Mouse (Mus musculus) heart, embryonic 12.5 days (tissue): Measurements from ENCODE around the gene Hist1h3e. TPM values are rescaled to one million over a fixed set of nuclear protein-coding genes. Genes with fewer than 3 reads are reported as not detected.
A peak's percentile ranks its signal among the peaks of the same experiment; 100 is the strongest.
"Not testable (repeated sequence)": the region's sequence is repeated elsewhere in the genome, so short reads cannot be mapped to it uniquely, and the experiment has no call there.

ENCODE experiments used
- ATAC-seq: fragments of 200-750 bp; cut with Nextera tagmentation; 2 replicates; pipeline ENCODE4 v1.8.0; 2017; ENCODE audit warnings: moderate TSS enrichment, moderate library complexity; ENCODE audit not compliant: insufficient number of reproducible peaks, low FRiP score
- H3K27ac ChIP-seq: fragments of 300-500 bp; sonication (generic); 2 replicates; pipeline ENCODE4 v1.5.1; 2016; ENCODE audit warnings: mild to moderate bottlenecking, moderate library complexity; ENCODE audit not compliant: poor library complexity, severe bottlenecking
- H3K27me3 ChIP-seq: fragments of 300-500 bp; sonication (generic); replicated peaks from 2 replicates; pipeline ENCODE4 v1.6.1; 2016; ENCODE audit warnings: mild to moderate bottlenecking, moderate library complexity
- H3K36me3 ChIP-seq: fragments of 300-500 bp; sonication (generic); 2 replicates; pipeline ENCODE4 v1.6.1; 2016; ENCODE audit warnings: mild to moderate bottlenecking, moderate library complexity
- H3K4me1 ChIP-seq: fragments of 300-500 bp; sonication (generic); replicated peaks from 2 replicates; pipeline ENCODE4 v1.6.1; 2016; ENCODE audit warnings: mild to moderate bottlenecking
- H3K4me2 ChIP-seq: fragments of 300-500 bp; sonication (generic); 2 replicates; pipeline ENCODE4 v1.6.1; 2016; ENCODE audit warnings: mild to moderate bottlenecking, moderate library complexity
- H3K4me3 ChIP-seq: fragments of 300-500 bp; sonication (generic); 2 replicates; pipeline ENCODE4 v1.5.1; 2016; ENCODE audit warnings: mild to moderate bottlenecking
- H3K9ac ChIP-seq: fragments of 300-500 bp; sonication (generic); 2 replicates; pipeline ENCODE4 v1.6.1; 2016; ENCODE audit warnings: mild to moderate bottlenecking, moderate library complexity
- H3K9me3 ChIP-seq: fragments of 300-500 bp; sonication (generic); replicated peaks from 2 replicates; pipeline ENCODE4 v1.6.1; 2016; ENCODE audit warnings: mild to moderate bottlenecking, moderate library complexity
- WGBS: fragments of 180-500 bp; shearing (Covaris S2); methylation state at CpG from one replicate; pipeline ENCODE4 v1.1.7; 2016; 5-methylcytosine and 5-hydroxymethylcytosine counted together
- polyA plus RNA-seq: library from polyadenylated mRNA; unstranded; fragments of >200 nt; fragmentation: Nextera tagmentation; extraction: Ambion mirVana; gene quantifications from 2 replicates; pipeline ENCODE4 v1.2.1, GENCODE M21; 2016

The Hist1h3e gene
- polyA plus RNA-seq, 1 experiment from 2014 or later, result 2.1 TPM

GRCm38 (mm10) chr13:23543965-23544786 is 18.0 kb downstream of the Hist1h3e start, which contains the start of gene Hist1h3f:
Gene Hist1h3f, plus strand, starts transcription at chr13:23544052.
- H3K27me3 ChIP-seq, result no peaks in the 10 kb centered on the region
- peak within 1 kb of the TSS; percentile 74 for H3K9ac ChIP-seq
- H3K4me1 ChIP-seq, result peaks cover 5% of the 10 kb centered on the region; the same call in 1 of the 2 replicates
- peak within 1 kb of the TSS; percentile 94 for H3K27ac ChIP-seq
- H3K4me3 ChIP-seq, result peak within 1 kb of the TSS; percentile 57
- ATAC-seq, result peak; percentile 90
- peak within 1 kb of the TSS; percentile 82 for H3K4me2 ChIP-seq
- no peaks in the 10 kb centered on the region for H3K36me3 ChIP-seq
- under 1% methylated on average over 26 of the region's 45 CpGs for WGBS
- no peaks in the 10 kb centered on the region for H3K9me3 ChIP-seq

- H3K36me3 ChIP-seq, H3K27me3 ChIP-seq, H3K4me1 ChIP-seq, H3K9me3 ChIP-seq: not testable (repeated sequence)
- peak; percentile 93 for ATAC-seq
- H3K4me2 ChIP-seq, result peak within 1 kb of the TSS; percentile 82
- peak within 1 kb of the TSS; percentile 71 for H3K9ac ChIP-seq
- H3K4me3 ChIP-seq, result peak within 1 kb of the TSS; percentile 57
- peak within 1 kb of the TSS; percentile 94 for H3K27ac ChIP-seq
- WGBS, result 1% methylated on average over 42 of the region's 42 CpGs
Measured at GRCm38 (mm10) chr13:23542999-23543607, 19.1 kb downstream of the Hist1h3e start, which contains the start of gene Hist1h2bh. Gene Hist1h2bh, minus strand, starts transcription at chr13:23543392.

DNA sequence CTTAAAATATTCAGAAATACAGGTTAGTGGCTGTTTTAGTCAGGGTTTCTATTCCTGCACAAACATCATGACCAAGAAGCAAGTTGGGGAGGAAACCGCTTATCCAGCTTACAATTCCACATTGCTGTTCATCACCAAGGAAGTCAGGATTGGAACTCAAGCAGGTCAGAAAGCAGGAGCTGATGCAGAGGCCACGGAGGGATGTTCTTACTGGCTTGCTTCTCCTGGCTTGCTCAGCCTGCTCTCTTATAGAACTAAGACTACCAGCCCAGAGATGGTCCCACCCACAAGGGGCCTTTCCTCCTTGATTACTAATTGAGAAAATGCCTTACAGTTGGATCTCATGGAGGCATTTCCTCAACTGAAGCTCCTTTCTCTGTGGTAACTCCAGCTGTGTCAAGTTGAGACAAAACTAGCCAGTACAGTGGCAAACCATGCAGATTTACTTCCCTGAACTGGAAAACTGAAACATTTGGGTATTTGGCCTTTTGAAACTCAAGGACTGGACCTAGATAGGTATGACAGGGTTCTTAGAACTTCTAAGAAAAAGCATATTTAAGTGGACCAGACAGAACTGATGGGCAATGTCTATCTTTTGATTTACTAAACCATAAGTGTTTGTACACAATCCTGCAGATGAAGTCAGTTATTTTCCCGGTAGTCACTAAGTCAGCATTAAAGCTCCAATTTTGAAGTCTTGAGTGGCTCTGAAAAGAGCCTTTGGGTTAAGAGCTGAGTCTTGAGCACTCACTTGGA is 19.8 kb downstream of the Hist1h3e start:
- ATAC-seq, H3K27me3 ChIP-seq, H3K9me3 ChIP-seq, H3K4me1 ChIP-seq, H3K36me3 ChIP-seq: not testable (repeated sequence)
- peak overlapping the region; percentile 56 for H3K4me3 ChIP-seq
- WGBS, result 8% methylated on average over 3 of the region's 3 CpGs
- H3K9ac ChIP-seq, result peak overlapping the region; percentile 71
- peak overlapping the region; percentile 82 for H3K4me2 ChIP-seq
- H3K27ac ChIP-seq, result peak overlapping the region; percentile 94

DNA sequence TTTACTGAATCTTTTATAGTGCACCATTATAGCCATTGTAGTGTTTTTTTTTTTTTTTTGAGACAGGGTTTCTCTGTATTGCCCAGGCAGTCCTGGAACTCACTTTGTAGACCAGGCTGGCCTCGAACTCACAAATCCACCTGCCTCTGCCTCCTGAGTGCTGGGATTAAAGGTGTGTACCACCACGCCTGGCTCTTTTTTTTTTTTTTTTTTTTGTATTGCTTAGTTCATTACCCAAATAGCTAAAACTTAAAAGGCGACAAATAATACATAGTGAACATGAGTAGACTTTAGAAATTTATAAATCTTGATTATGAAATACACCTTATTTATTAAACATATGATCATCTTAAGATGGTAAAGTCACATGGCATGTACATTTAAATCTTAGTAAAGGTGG is 20.7 kb downstream of the Hist1h3e start:
- 78% methylated on average over 3 of the region's 3 CpGs for WGBS
- Histone ChIP-seq H3K4me1 (peaks cover 10% of the 10 kb centered on the region), H3K9me3 (no peaks in the 10 kb centered on the region), H3K36me3 (no peaks in the 10 kb centered on the region), H3K9ac (no peak overlapping the region), H3K4me2 (no peak overlapping the region), H3K27me3 (no peaks in the 10 kb centered on the region), H3K27ac (no peak overlapping the region), H3K4me3 (no peak overlapping the region)
- no peak for ATAC-seq

DNA sequence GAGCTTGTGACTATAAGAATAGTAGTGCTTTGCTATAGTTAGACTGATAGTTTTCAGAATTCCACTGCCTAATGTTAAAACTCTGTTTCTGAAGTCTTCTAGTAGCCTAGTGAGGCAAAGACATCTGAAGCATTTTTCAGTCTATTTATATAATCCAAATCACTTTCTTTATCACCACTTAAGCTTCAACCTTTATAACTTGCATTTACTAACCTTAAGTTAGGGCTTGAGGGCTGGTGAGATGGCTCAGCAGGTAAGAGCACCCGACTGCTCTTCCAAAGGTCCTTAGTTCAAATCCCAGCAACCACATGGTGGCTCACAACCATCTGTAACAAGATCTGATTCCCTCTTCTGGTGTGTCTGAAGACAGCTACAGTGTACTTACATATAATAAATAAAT is 22.3 kb downstream of the Hist1h3e start:
- not testable (repeated sequence) for H3K36me3 ChIP-seq, H3K9ac ChIP-seq, H3K9me3 ChIP-seq, H3K4me3 ChIP-seq, H3K27me3 ChIP-seq, H3K4me2 ChIP-seq, ATAC-seq, H3K27ac ChIP-seq
- 59% methylated on average over 1 of the region's 1 CpGs for WGBS
- H3K4me1 ChIP-seq, result peaks cover 15% of the 10 kb centered on the region

DNA sequence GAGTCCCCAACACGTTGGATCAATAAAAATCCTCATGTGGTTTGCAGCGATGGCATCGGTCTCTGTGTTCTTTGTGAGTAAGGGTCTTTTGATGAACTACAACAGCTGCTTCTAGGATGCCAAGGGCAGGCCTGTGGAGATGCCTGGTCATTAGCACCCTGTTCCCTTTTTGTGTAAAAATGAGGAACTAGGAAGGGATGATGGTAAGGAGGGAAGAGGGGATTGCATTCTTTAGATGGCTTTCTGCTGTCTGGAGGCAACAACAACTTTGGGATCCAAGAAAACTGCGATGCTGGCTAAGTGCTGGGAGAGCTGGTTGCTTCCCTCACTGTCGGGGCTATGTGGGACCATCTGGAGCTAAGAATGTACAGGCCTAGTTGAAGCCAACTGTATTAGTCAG is 23.9 kb downstream of the Hist1h3e start:
- Histone ChIP-seq H3K9ac (no peak overlapping the region), H3K4me2 (no peak overlapping the region), H3K4me3 (no peak overlapping the region), H3K4me1 (peaks cover 19% of the 10 kb centered on the region), H3K9me3 (no peaks in the 10 kb centered on the region), H3K36me3 (no peaks in the 10 kb centered on the region), H3K27ac (no peak overlapping the region), H3K27me3 (no peaks in the 10 kb centered on the region)
- WGBS, result 84% methylated on average over 5 of the region's 5 CpGs
- no peak for ATAC-seq

DNA sequence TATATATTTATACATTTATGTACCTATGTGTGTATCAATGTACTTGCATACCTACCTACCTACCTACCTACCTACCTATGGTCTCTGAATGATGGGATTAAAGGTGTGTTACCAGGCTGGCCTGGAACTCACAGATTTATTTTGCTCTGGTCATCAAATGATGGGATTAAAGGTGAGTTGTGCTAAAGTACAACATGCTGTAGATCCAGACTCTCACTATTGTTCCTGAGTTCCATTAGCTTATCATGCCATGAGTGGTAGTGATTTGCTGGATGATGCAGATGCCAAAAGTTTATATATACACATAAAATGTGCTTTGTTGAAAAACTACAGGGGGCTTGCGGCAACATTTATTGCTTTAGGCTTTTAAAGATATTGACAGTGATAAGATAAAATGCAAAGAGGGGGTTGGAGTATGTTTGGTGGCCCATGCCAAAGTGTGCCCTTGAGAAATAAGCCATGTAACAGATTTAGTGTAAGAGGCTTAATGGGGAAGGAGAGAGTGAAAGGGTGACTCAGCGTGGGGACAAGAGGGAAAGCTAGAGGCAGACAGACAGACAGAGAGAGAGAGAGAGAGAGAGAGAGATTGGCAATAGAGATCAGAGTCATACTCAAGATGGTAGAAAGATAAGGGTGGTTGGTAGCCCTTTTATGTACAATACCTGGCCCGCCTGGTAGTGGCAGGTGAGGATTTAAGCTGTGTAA is 25.0 kb downstream of the Hist1h3e start:
- H3K4me1 ChIP-seq, result peaks cover 25% of the 10 kb centered on the region
- no peaks in the 10 kb centered on the region for H3K27me3 ChIP-seq
- peak overlapping the region; percentile 36; the same call in 1 of the 2 replicates for H3K4me2 ChIP-seq
- H3K36me3 ChIP-seq, result no peaks in the 10 kb centered on the region
- no peak for ATAC-seq
- H3K4me3 ChIP-seq, result no peak overlapping the region
- no peak overlapping the region for H3K27ac ChIP-seq
- WGBS, result 78% methylated on average over 3 of the region's 3 CpGs
- H3K9ac ChIP-seq, result no peak overlapping the region
- H3K9me3 ChIP-seq, result no peaks in the 10 kb centered on the region

GRCm38 (mm10) chr13:23536076-23536822 is 25.9 kb downstream of the Hist1h3e start:
- H3K27me3 ChIP-seq, result no peaks in the 10 kb centered on the region

GRCm38 (mm10) chr13:23535137-23536075 is 26.8 kb downstream of the Hist1h3e start, which contains the start of gene Hist1h3g:
Gene Hist1h3g, plus strand, starts transcription at chr13:23535422.
- Histone ChIP-seq H3K9ac (peak within 1 kb of the TSS; percentile 76), H3K27ac (peak within 1 kb of the TSS; percentile 86), H3K4me3 (peak within 1 kb of the TSS; percentile 63), H3K4me2 (peak within 1 kb of the TSS; percentile 80), H3K4me1 (peaks cover 24% of the 10 kb centered on the region)
- H3K27me3 ChIP-seq, H3K36me3 ChIP-seq, H3K9me3 ChIP-seq: not testable (repeated sequence)
- under 1% methylated on average over 50 of the region's 62 CpGs for WGBS
- ATAC-seq, result peak; percentile 88

More at GRCm38 (mm10) chr13:23536076-23536822, 25.9 kb downstream of the Hist1h3e start:
- no peaks in the 10 kb centered on the region for H3K36me3 ChIP-seq
- peak overlapping the region; percentile 51; the same call in 1 of the 2 replicates for H3K27ac ChIP-seq
- peak overlapping the region; percentile 43 for H3K4me3 ChIP-seq
- H3K9ac ChIP-seq, result peak overlapping the region; percentile 70
- peaks cover 24% of the 10 kb centered on the region for H3K4me1 ChIP-seq
- H3K9me3 ChIP-seq, result no peaks in the 10 kb centered on the region
- no peak for ATAC-seq
- peak overlapping the region; percentile 68 for H3K4me2 ChIP-seq
- 25% methylated on average over 7 of the region's 7 CpGs for WGBS
